Mouse (Mus musculus): ENCODE measurements around the gene Mta1. TPM values are rescaled to one million over a fixed set of nuclear protein-coding genes. Genes with fewer than 3 reads are reported as not detected.

Gene Mta1
- polyA plus RNA-seq, 1 experiment from 2014 or later = 26.4 TPM

- H3K27me3 ChIP-seq (ENCODE audit: control insufficient read depth, insufficient read depth, low read length) = peaks cover 7% of the 10 kb centered on the region; the same call in 1 of the 2 replicates
- peaks cover 10% of the 10 kb centered on the region; the same call in 1 of the 2 replicates for H3K4me1 ChIP-seq (ENCODE audit: control insufficient read depth, insufficient read depth, low read length)
- H3K27ac ChIP-seq (replicated peaks; ENCODE audit: low read depth, low read length) = no peak within 1 kb of the TSS
Observed at GRCm38 (mm10) chr12:113185442-113186291, 87.6 kb downstream of the Mta1 start, which contains the start of gene Tmem121. Gene Tmem121, plus strand, starts transcription at chr12:113185930.

GRCm38 (mm10) chr12:113186326-113187010 is 88.4 kb downstream of the Mta1 start:
- H3K9ac ChIP-seq (ENCODE audit: low read length) = peak overlapping the region; percentile 85
- peaks cover 7% of the 10 kb centered on the region; the same call in 1 of the 2 replicates for H3K27me3 ChIP-seq (ENCODE audit: control insufficient read depth, insufficient read depth, low read length)

More at GRCm38 (mm10) chr12:113185442-113186291, 87.6 kb downstream of the Mta1 start, which contains the start of gene Tmem121:
- peak within 1 kb of the TSS; percentile 89 for H3K4me2 ChIP-seq (ENCODE audit: low read depth, severe bottlenecking)
- peak within 1 kb of the TSS; percentile 62 for H3K4me3 ChIP-seq (ENCODE audit: low read depth, low read length)
- peak; percentile 67 for DNase-seq (ENCODE audit: low spot score)
- peak within 1 kb of the TSS; percentile 85 for H3K9ac ChIP-seq (ENCODE audit: low read length)
- H3K9me3 ChIP-seq (ENCODE audit: control insufficient read depth, low read length) = no peaks in the 10 kb centered on the region
- peak; percentile 57 for ATAC-seq (ENCODE audit: insufficient number of reproducible peaks, low FRiP score, low TSS enrichment, low read depth)
- H3K36me3 ChIP-seq (ENCODE audit: control insufficient read depth, insufficient read depth, low read length) = no peaks in the 10 kb centered on the region; the same call in 1 of the 2 replicates
- WGBS = 1% methylated on average over 63 of the region's 63 CpGs

More at GRCm38 (mm10) chr12:113186326-113187010, 88.4 kb downstream of the Mta1 start:
- Histone ChIP-seq H3K9me3 (ENCODE audit: control insufficient read depth, low read length) (no peaks in the 10 kb centered on the region), H3K4me2 (ENCODE audit: low read depth, severe bottlenecking) (peak overlapping the region; percentile 89), H3K4me1 (ENCODE audit: control insufficient read depth, insufficient read depth, low read length) (peaks cover 10% of the 10 kb centered on the region; the same call in 1 of the 2 replicates), H3K27ac (replicated peaks; ENCODE audit: low read depth, low read length) (no peak overlapping the region), H3K36me3 (ENCODE audit: control insufficient read depth, insufficient read depth, low read length) (no peaks in the 10 kb centered on the region; the same call in 1 of the 2 replicates), H3K4me3 (ENCODE audit: low read depth, low read length) (peak overlapping the region; percentile 62)
- WGBS = 41% methylated on average over 12 of the region's 12 CpGs
- ATAC-seq (ENCODE audit: insufficient number of reproducible peaks, low FRiP score, low TSS enrichment, low read depth) = no peak
- no peak for DNase-seq (ENCODE audit: low spot score)

Small RNA genes lying within 50 kb of the gene (microRNA-seq; reads per million reads assigned to microRNA genes)
- not detected for gene Gm44471

Other genes starting within 250 kb of the Mta1 start
- gene Gpr132, start 230.1 kb upstream of the Mta1 start, polyA plus RNA-seq (2014; fragmentation: Nextera tagmentation; extraction: Ambion mirVana) = not detected in 2 replicates
- 4.0 and 4.7 TPM in 2 replicates for gene Jag2, start 168.5 kb upstream of the Mta1 start, polyA plus RNA-seq (2014; fragmentation: Nextera tagmentation; extraction: Ambion mirVana)
- gene Nudt14, start 156.2 kb upstream of the Mta1 start, polyA plus RNA-seq (2014; fragmentation: Nextera tagmentation; extraction: Ambion mirVana) = 87.9 and 90.1 TPM in 2 replicates
- 26.4 and 27.4 TPM in 2 replicates for gene Btbd6, start 121.8 kb upstream of the Mta1 start, polyA plus RNA-seq (2014; fragmentation: Nextera tagmentation; extraction: Ambion mirVana)
- gene Brf1, start 97.6 kb upstream of the Mta1 start, polyA plus RNA-seq (2014; fragmentation: Nextera tagmentation; extraction: Ambion mirVana) = 58.8 and 63.0 TPM in 2 replicates
- gene Pacs2, start 83.8 kb upstream of the Mta1 start, polyA plus RNA-seq (2014; fragmentation: Nextera tagmentation; extraction: Ambion mirVana) = 11.7 and 13.5 TPM in 2 replicates
- gene Tex22, start 23.8 kb upstream of the Mta1 start, polyA plus RNA-seq (2014; fragmentation: Nextera tagmentation; extraction: Ambion mirVana) = 0.21 TPM in 1 of 2 replicates, not detected in the other
- gene Crip2, start 42.0 kb downstream of the Mta1 start, polyA plus RNA-seq (2014; fragmentation: Nextera tagmentation; extraction: Ambion mirVana) = 49.7 and 53.8 TPM in 2 replicates
- 56.2 and 62.8 TPM in 2 replicates for gene Crip1, start 48.0 kb downstream of the Mta1 start, polyA plus RNA-seq (2014; fragmentation: Nextera tagmentation; extraction: Ambion mirVana)
- gene Tedc1, start 58.1 kb downstream of the Mta1 start, polyA plus RNA-seq (2014; fragmentation: Nextera tagmentation; extraction: Ambion mirVana) = 39.9 and 41.3 TPM in 2 replicates
- gene Tmem121, start 87.7 kb downstream of the Mta1 start, polyA plus RNA-seq (2014; fragmentation: Nextera tagmentation; extraction: Ambion mirVana) = 8.0 and 12.0 TPM in 2 replicates

Data from limb, embryonic 11.5 days (tissue).